Mouse (Mus musculus) thymus, adult 2 months (tissue): ENCODE data around the gene Pls1. TPM values are rescaled to one million over a fixed set of nuclear protein-coding genes. Genes with fewer than 3 reads are reported as not detected.

ENCODE experiments used
- DNase-seq: peaks from one replicate; pipeline ENCODE4 v3.0.0; 2021
- H3K27ac ChIP-seq: fragments of 200-500 bp; 2 replicates; pipeline ENCODE4 v1.5.1; 2012; ENCODE audit warnings: low read length, control low read depth; ENCODE audit not compliant: control insufficient read depth, insufficient read depth
- H3K27me3 ChIP-seq: fragments of 200-500 bp; 2 replicates; pipeline ENCODE4 v1.6.1; 2012; ENCODE audit warnings: mild to moderate bottlenecking, low read length, moderate library complexity, mixed read lengths; ENCODE audit not compliant: control insufficient read depth, insufficient read depth
- H3K36me3 ChIP-seq: fragments of 200-500 bp; 2 replicates; pipeline ENCODE4 v1.6.1; 2012; ENCODE audit warnings: mild to moderate bottlenecking, low read length, moderate library complexity; ENCODE audit not compliant: control insufficient read depth, insufficient read depth
- H3K4me1 ChIP-seq: fragments of 200-500 bp; replicated peaks from 2 replicates; pipeline ENCODE4 v1.6.1; 2012; ENCODE audit warnings: low read length; ENCODE audit not compliant: control insufficient read depth, insufficient read depth
- H3K4me3 ChIP-seq: fragments of 200-500 bp; 2 replicates; pipeline ENCODE4 v1.5.1; 2012; ENCODE audit warnings: mild to moderate bottlenecking, low read length, control low read depth, moderate library complexity; ENCODE audit not compliant: control insufficient read depth, insufficient read depth
- CTCF ChIP-seq: fragments of 200-500 bp; IDR thresholded peaks from 2 replicates; pipeline ENCODE4 v1.5.1; 2012; ENCODE audit warnings: mild to moderate bottlenecking, control low read depth, low read length, moderate library complexity, borderline replicate concordance; ENCODE audit not compliant: control insufficient read depth, poor library complexity, insufficient read depth; ENCODE audit errors: extremely low read depth
- POLR2A ChIP-seq: fragments of 200-500 bp; IDR thresholded peaks from 2 replicates; pipeline ENCODE4 v1.6.1; 2012; ENCODE audit warnings: mild to moderate bottlenecking, low read length, control low read depth, moderate library complexity; ENCODE audit not compliant: control insufficient read depth, poor library complexity, insufficient read depth; ENCODE audit errors: extremely low read depth
- WGBS: fragments of 180-500 bp; shearing (Covaris S2); methylation state at CpG from one replicate; pipeline ENCODE4 v1.1.7; 2018; 5-methylcytosine and 5-hydroxymethylcytosine counted together
- polyA plus RNA-seq: library from polyadenylated mRNA; depleted of rRNA; stranded (reverse); fragments of >200 nt; gene quantifications from 2 replicates; pipeline ENCODE4 v1.2.3, GENCODE M21; 2012

Pls1 gene
- polyA plus RNA-seq, 1 experiment = 1.1 TPM

- Histone ChIP-seq H3K27me3 (no peaks in the 10 kb centered on the region; the same call in 1 of the 2 replicates), H3K36me3 (no peaks in the 10 kb centered on the region), H3K4me3 (no peak overlapping the region), H3K4me1 (peaks cover 7% of the 10 kb centered on the region; the same call in 1 of the 2 replicates), H3K27ac (no peak overlapping the region)
- TF ChIP-seq CTCF (no peak), POLR2A (no peak)
- no peak for DNase-seq
- WGBS = 44% methylated on average over 9 of the region's 9 CpGs
Measured at GRCm38 (mm10) chr9:95750746-95751145, 94.4 kb downstream of the Pls1 start.

GRCm38 (mm10) chr9:95750037-95750511 lies 95.0 kb downstream of the Pls1 start, which contains the start of gene Trpc1:
Gene Trpc1, minus strand, starts transcription at chr9:95750375.
- TF ChIP-seq POLR2A (no peak), CTCF (no peak)
- H3K4me1 ChIP-seq = peaks cover 7% of the 10 kb centered on the region; the same call in 1 of the 2 replicates
- peak within 1 kb of the TSS; percentile 43 for H3K4me3 ChIP-seq
- no peak within 1 kb of the TSS for H3K27ac ChIP-seq
- DNase-seq = peak; percentile 45
- H3K36me3 ChIP-seq = no peaks in the 10 kb centered on the region
- H3K27me3 ChIP-seq = no peaks in the 10 kb centered on the region; the same call in 1 of the 2 replicates
- WGBS = 1% methylated on average over 56 of the region's 56 CpGs

- Histone ChIP-seq H3K4me1 (peaks cover 7% of the 10 kb centered on the region; the same call in 1 of the 2 replicates), H3K36me3 (no peaks in the 10 kb centered on the region), H3K4me3 (peak overlapping the region; percentile 43), H3K27me3 (no peaks in the 10 kb centered on the region; the same call in 1 of the 2 replicates), H3K27ac (no peak overlapping the region)
- DNase-seq = peak; percentile 1
- 11% methylated on average over 34 of the region's 34 CpGs for WGBS
- TF ChIP-seq POLR2A = no peak
- TF ChIP-seq CTCF = no peak
Measured at GRCm38 (mm10) chr9:95749461-95749928, 95.6 kb downstream of the Pls1 start.

GRCm38 (mm10) chr9:95747298-95747697 lies 97.8 kb downstream of the Pls1 start:
- peaks cover 7% of the 10 kb centered on the region; the same call in 1 of the 2 replicates for H3K4me1 ChIP-seq
- TF ChIP-seq POLR2A (no peak), CTCF (no peak)
- DNase-seq = no peak
- no peaks in the 10 kb centered on the region for H3K36me3 ChIP-seq
- 95% methylated on average over 5 of the region's 5 CpGs for WGBS
- H3K27ac ChIP-seq = no peak overlapping the region
- H3K4me3 ChIP-seq = no peak overlapping the region
- H3K27me3 ChIP-seq = no peaks in the 10 kb centered on the region; the same call in 1 of the 2 replicates

- H3K4me3 ChIP-seq = no peak overlapping the region
- H3K36me3 ChIP-seq = no peaks in the 10 kb centered on the region
- WGBS = 57% methylated on average over 7 of the region's 7 CpGs
- no peaks in the 10 kb centered on the region; the same call in 1 of the 2 replicates for H3K27me3 ChIP-seq
- no peak overlapping the region for H3K27ac ChIP-seq
- no peak for DNase-seq
- peaks cover 6% of the 10 kb centered on the region; the same call in 1 of the 2 replicates for H3K4me1 ChIP-seq
- TF ChIP-seq POLR2A (no peak), CTCF (no peak)
Measured at GRCm38 (mm10) chr9:95744845-95745613, 100.1 kb downstream of the Pls1 start.

GRCm38 (mm10) chr9:95736238-95736637 lies 108.9 kb downstream of the Pls1 start:
- TF ChIP-seq CTCF (no peak), POLR2A (no peak)
- no peaks in the 10 kb centered on the region for H3K36me3 ChIP-seq
- no peaks in the 10 kb centered on the region for H3K27me3 ChIP-seq
- H3K4me1 ChIP-seq = no peaks in the 10 kb centered on the region
- no peak for DNase-seq
- H3K27ac ChIP-seq = no peak overlapping the region
- no peak overlapping the region for H3K4me3 ChIP-seq

GRCm38 (mm10) chr9:95712574-95712973 lies 132.5 kb downstream of the Pls1 start:
- Histone ChIP-seq H3K36me3 (no peaks in the 10 kb centered on the region), H3K4me3 (no peak overlapping the region), H3K27me3 (no peaks in the 10 kb centered on the region), H3K27ac (no peak overlapping the region), H3K4me1 (no peaks in the 10 kb centered on the region)
- 59% methylated on average over 8 of the region's 8 CpGs for WGBS
- no peak for DNase-seq
- TF ChIP-seq CTCF (no peak), POLR2A (no peak)
